Mouse (Mus musculus) CH12.LX (cell line): ENCODE data around the gene Mpzl1. TPM values are rescaled to one million over a fixed set of nuclear protein-coding genes. Genes with fewer than 3 reads are reported as not detected.

ENCODE experiments used
- DNase-seq: peaks from one replicate; pipeline ENCODE4 v3.0.0-alpha.2; 2013; ENCODE audit errors: extremely low read depth
- H3K27ac ChIP-seq: 2 replicates; pipeline ENCODE4 v1.5.1; 2012; ENCODE audit warnings: low read depth, mild to moderate bottlenecking, control low read depth, moderate library complexity; ENCODE audit not compliant: insufficient read depth
- H3K27me3 ChIP-seq: replicated peaks from 2 replicates; pipeline ENCODE3; 2012; ENCODE audit warnings: inconsistent platforms
- H3K36me3 ChIP-seq, 2 experiments: replicated peaks in 1 of 2; 2 replicates each; pipeline versions ENCODE3 to v1.6.1; 2012; ENCODE audit warnings: inconsistent platforms in 1 of 2, low read length in 1 of 2, mild to moderate bottlenecking in 1 of 2, mixed read lengths in 1 of 2, moderate library complexity in 1 of 2; ENCODE audit not compliant: control insufficient read depth in 1 of 2, insufficient read depth in 1 of 2
- H3K4me1 ChIP-seq, 2 experiments: 2 replicates each; pipeline ENCODE4 v1.6.1; 2012; ENCODE audit warnings: inconsistent platforms in 1 of 2, moderate library complexity in 1 of 2; ENCODE audit not compliant: insufficient read depth in 2 of 2, control insufficient read depth in 1 of 2
- H3K4me2 ChIP-seq: 2 replicates; pipeline ENCODE4 v1.6.1; 2012; ENCODE audit warnings: low read depth, mild to moderate bottlenecking, control low read depth; ENCODE audit not compliant: poor library complexity, insufficient read depth, severe bottlenecking
- H3K4me3 ChIP-seq, 3 experiments: fragments of 150-350 bp in 1 of 3; sonication (generic) in 1 of 3; replicated peaks in 1 of 3; 2 replicates each; pipeline versions ENCODE3 to v1.5.1; 2011 to 2012; ENCODE audit warnings: low read depth in 2 of 3, low read length in 2 of 3, mild to moderate bottlenecking in 2 of 3, moderate library complexity in 2 of 3, control low read depth in 1 of 3, improper control_type of control experiment in 1 of 3, inconsistent platforms in 1 of 3, mixed read lengths in 1 of 3; ENCODE audit not compliant: poor library complexity in 1 of 3
- H3K79me2 ChIP-seq: replicated peaks from 2 replicates; pipeline ENCODE4 v1.6.1; 2012; ENCODE audit warnings: mild to moderate bottlenecking, moderate library complexity; ENCODE audit not compliant: control insufficient read depth, poor library complexity, insufficient read depth, severe bottlenecking; ENCODE audit errors: extremely low read depth
- H3K9ac ChIP-seq: 2 replicates; pipeline ENCODE4 v1.6.1; 2012; ENCODE audit warnings: low read depth, mild to moderate bottlenecking, control low read depth, moderate library complexity; ENCODE audit not compliant: insufficient read depth
- H3K9me3 ChIP-seq: replicated peaks from 2 replicates; pipeline ENCODE3; 2012; ENCODE audit warnings: low read length, inconsistent platforms, mixed read lengths
- CHD1 ChIP-seq: IDR thresholded peaks from 2 replicates; pipeline ENCODE4 v1.6.1; 2012; ENCODE audit warnings: low read depth, low read length, improper control_type of control experiment, inconsistent platforms
- CHD2 ChIP-seq: IDR thresholded peaks from 2 replicates; pipeline ENCODE4 v1.6.1; 2011; ENCODE audit warnings: low read length, improper control_type of control experiment
- E2F4 ChIP-seq: IDR thresholded peaks from 2 replicates; pipeline ENCODE4 v1.6.1; 2011; ENCODE audit warnings: low read depth, low read length, improper control_type of control experiment; ENCODE audit not compliant: insufficient replicate concordance
- EP300 ChIP-seq: IDR thresholded peaks from 2 replicates; pipeline ENCODE4 v1.6.1; 2011; ENCODE audit warnings: low read length, improper control_type of control experiment
- GABPA ChIP-seq: IDR thresholded peaks from 2 replicates; pipeline ENCODE4 v1.6.1; 2012; ENCODE audit warnings: low read depth, low read length, improper control_type of control experiment, inconsistent platforms; ENCODE audit not compliant: insufficient replicate concordance
- JUN ChIP-seq: IDR thresholded peaks from 2 replicates; pipeline ENCODE4 v1.6.1; 2011; ENCODE audit warnings: low read depth, mild to moderate bottlenecking, low read length, improper control_type of control experiment, moderate library complexity; ENCODE audit not compliant: insufficient read depth
- KAT2A ChIP-seq: IDR thresholded peaks from 2 replicates; pipeline ENCODE4 v1.6.1; 2012; ENCODE audit warnings: low read length, improper control_type of control experiment, inconsistent platforms; ENCODE audit not compliant: insufficient replicate concordance
- MAX ChIP-seq: IDR thresholded peaks from 2 replicates; pipeline ENCODE4 v1.6.1; 2011; ENCODE audit warnings: low read length, improper control_type of control experiment
- MAZ ChIP-seq: IDR thresholded peaks from 2 replicates; pipeline ENCODE4 v1.6.1; 2012; ENCODE audit warnings: low read depth, mild to moderate bottlenecking, inconsistent platforms, low read length, improper control_type of control experiment, moderate library complexity
- MEF2A ChIP-seq: IDR thresholded peaks from 2 replicates; pipeline ENCODE4 v1.6.1; 2014; ENCODE audit warnings: low read depth, mild to moderate bottlenecking, inconsistent platforms, low read length, improper control_type of control experiment, borderline replicate concordance
- MYC ChIP-seq: IDR thresholded peaks from 2 replicates; pipeline ENCODE4 v1.6.1; 2011; ENCODE audit warnings: low read depth, mild to moderate bottlenecking, improper control_type of control experiment, low read length
- NELFE ChIP-seq: IDR thresholded peaks from 2 replicates; pipeline ENCODE4 v1.6.1; 2011; ENCODE audit warnings: low read depth, low read length, improper control_type of control experiment
- NRF1 ChIP-seq: IDR thresholded peaks from 2 replicates; pipeline ENCODE4 v1.6.1; 2014; ENCODE audit warnings: low read depth, mild to moderate bottlenecking, inconsistent platforms, low read length, improper control_type of control experiment, moderate library complexity
- POLR2A ChIP-seq: IDR thresholded peaks from 2 replicates; pipeline ENCODE4 v1.6.1; 2011; ENCODE audit warnings: low read depth, mild to moderate bottlenecking, improper control_type of control experiment, low read length
- POLR2AphosphoS2 ChIP-seq: IDR thresholded peaks from 2 replicates; pipeline ENCODE4 v1.6.1; 2011; ENCODE audit warnings: low read depth, low read length, improper control_type of control experiment
- SIN3A ChIP-seq: IDR thresholded peaks from 2 replicates; pipeline ENCODE4 v1.6.1; 2012; ENCODE audit warnings: low read length, improper control_type of control experiment, inconsistent platforms
- TBP ChIP-seq: conservative IDR thresholded peaks from 2 replicates; pipeline ENCODE4 v1.6.1; 2011; ENCODE audit warnings: low read depth, low read length, improper control_type of control experiment
- UBTF ChIP-seq: IDR thresholded peaks from 2 replicates; pipeline ENCODE4 v1.6.1; 2012; ENCODE audit warnings: low read depth, mild to moderate bottlenecking, inconsistent platforms, low read length, improper control_type of control experiment, moderate library complexity
- ZKSCAN1 ChIP-seq: IDR thresholded peaks from 2 replicates; pipeline ENCODE4 v1.6.1; 2012; ENCODE audit warnings: low read depth, inconsistent platforms, low read length, improper control_type of control experiment, borderline replicate concordance
- ZMIZ1 ChIP-seq: IDR thresholded peaks from 2 replicates; pipeline ENCODE4 v1.6.1; 2012; ENCODE audit warnings: low read depth, mild to moderate bottlenecking, inconsistent platforms, low read length, improper control_type of control experiment
- ZNF384 ChIP-seq: IDR thresholded peaks from 2 replicates; pipeline ENCODE4 v1.6.1; 2012; ENCODE audit warnings: low read depth, low read length, improper control_type of control experiment, inconsistent platforms
- dilution Hi-C: fragments of 300-500 bp; cut with MboI; formaldehyde crosslinking; loops from 2 replicates; pipeline ENCODE4 v1.14.3; 2020; ENCODE audit warnings: low sequenced_read_pairs; ENCODE audit not compliant: extremely low pct_unique_long_range_greater_than_20kb, extremely low pct_ligation_motif_present
- in situ Hi-C: fragments of 300-500 bp; cut with MboI; formaldehyde crosslinking; loops from 3 replicates; pipeline ENCODE4 v1.14.3; 2019; ENCODE audit warnings: low sequenced_read_pairs, low pct_ligation_motif_present, low pct_unique_long_range_greater_than_20kb, mixed read lengths
- polyA plus RNA-seq: library from polyadenylated mRNA; unstranded; fragments of >175 nt; gene quantifications from 2 replicates; pipeline ENCODE4 v1.2.1, GENCODE M21; 2012; ENCODE audit warnings: low read depth; ENCODE audit not compliant: insufficient read length
- total RNA-seq, 2 experiments: library from RNA; depleted of rRNA; stranded (reverse); fragments of 300-350 nt in 1 of 2; fragments of >200 nt in 1 of 2; gene quantifications; 2 replicates each; pipeline ENCODE4 v1.2.3; 2012 to 2014

Mpzl1 gene
- total and polyA plus RNA-seq, 3 experiments: 2.8 to 6.7 (median 6.5) TPM

DNA sequence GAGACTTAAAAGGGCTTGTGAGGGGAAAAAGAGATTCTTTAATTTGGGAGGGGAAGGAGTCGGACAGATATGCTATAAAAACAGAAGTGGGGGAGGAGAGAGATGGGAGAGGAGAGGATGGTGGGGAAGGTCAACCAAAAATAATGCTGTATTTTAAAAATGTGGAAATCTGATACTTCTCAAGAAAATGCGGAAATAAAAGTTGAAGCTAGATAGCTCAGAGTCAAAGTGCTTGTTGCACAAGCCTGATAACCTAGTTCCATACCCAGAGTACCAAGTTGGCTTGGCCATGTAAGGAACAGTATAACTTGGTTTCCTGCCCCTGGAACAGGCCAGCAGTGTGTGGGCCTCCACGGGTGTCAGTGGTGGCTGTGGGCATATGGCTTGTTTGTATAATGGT is 19.5 kb downstream of the Mpzl1 start:
- H3K4me1 ChIP-seq: peaks cover 2 to 23% of the 10 kb centered on the region in 2 experiments; a peak in 3 of 4 replicates
- H3K27me3 ChIP-seq: no peaks in the 10 kb centered on the region
- no peak for DNase-seq
- H3K4me3 ChIP-seq: no peak overlapping the region
- no peak overlapping the region for H3K9ac ChIP-seq
- no peaks in the 10 kb centered on the region for H3K9me3 ChIP-seq
- no peak overlapping the region for H3K27ac ChIP-seq
- dilution Hi-C loops: no loop called here
- in situ Hi-C loops: no loop called here
- TF ChIP-seq E2F4 (no peak), KAT2A (no peak), ZKSCAN1 (no peak), MYC (no peak), MAZ (no peak), ZNF384 (no peak), ZMIZ1 (no peak), CHD1 (no peak), POLR2A (no peak), MAX (no peak), EP300 (no peak), CHD2 (no peak), TBP (no peak), GABPA (no peak), POLR2AphosphoS2 (no peak)
- TF ChIP-seq, all 38 proteins: peak for 0
- Histone ChIP-seq H3K4me2 (no peak overlapping the region), H3K79me2 (no peaks in the 10 kb centered on the region), H3K36me3 (peaks cover 0 to 2% of the 10 kb centered on the region in 2 experiments)

DNA sequence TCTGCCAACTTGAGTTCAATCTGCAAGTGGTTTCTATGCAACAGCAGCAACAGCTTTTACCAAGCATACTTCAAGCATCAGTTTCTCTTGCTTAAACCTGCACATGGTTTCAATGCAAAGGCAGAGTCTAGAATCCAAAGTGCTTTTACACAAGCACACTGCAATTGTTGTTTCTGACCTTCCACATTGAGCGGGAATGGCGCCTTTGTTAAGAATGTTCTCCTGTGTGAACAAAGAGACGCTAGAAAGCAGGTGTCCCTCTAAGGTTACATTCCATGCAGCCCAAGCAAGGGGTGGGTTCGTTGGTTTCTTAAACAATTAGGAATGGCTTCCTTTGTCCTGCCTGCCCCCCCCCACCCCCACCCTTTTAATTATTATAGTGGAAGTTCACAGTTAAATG is 20.4 kb downstream of the Mpzl1 start:
- no peaks in the 10 kb centered on the region for H3K27me3 ChIP-seq
- no peak overlapping the region for H3K4me2 ChIP-seq
- no peak overlapping the region for H3K27ac ChIP-seq
- H3K9ac ChIP-seq: no peak overlapping the region
- peaks cover 5 to 31% of the 10 kb centered on the region in 2 experiments for H3K4me1 ChIP-seq
- TF ChIP-seq MEF2A: no peak
- TF ChIP-seq JUN: no peak
- no peak for TF ChIP-seq NELFE
- TF ChIP-seq MAZ: no peak
- no peak for TF ChIP-seq UBTF
- TF ChIP-seq TBP: no peak
- TF ChIP-seq SIN3A: no peak
- TF ChIP-seq NRF1: no peak
- no peak for TF ChIP-seq E2F4
- TF ChIP-seq MAX: no peak
- no peaks in the 10 kb centered on the region for H3K9me3 ChIP-seq
- dilution Hi-C loops (no loop called here), in situ Hi-C loops (no loop called here)
- DNase-seq: no peak
- H3K36me3 ChIP-seq: peaks cover 0 to 2% of the 10 kb centered on the region in 2 experiments
- no peak overlapping the region for H3K4me3 ChIP-seq
- no peaks in the 10 kb centered on the region for H3K79me2 ChIP-seq
